Mouse (Mus musculus) CD4-positive, CD25-positive, alpha-beta regulatory T cell, adult 4 months (primary cell): ENCODE results near the gene Slc36a3. TPM values are rescaled to one million over a fixed set of nuclear protein-coding genes. Genes with fewer than 3 reads are reported as not detected.

ENCODE experiments used
- polyA plus RNA-seq, 2 experiments: library from polyadenylated mRNA; unstranded; fragments of 100-300 nt; shearing (Covaris generic); gene quantifications; one replicate each; pipeline ENCODE4 v1.2.1; 2017

Gene Slc36a3
- polyA plus RNA-seq, 2 experiments from 2014 or later: 0.36 to 0.58 TPM

Other genes with a start within 250 kb of the Slc36a3 start
- gene Gpx3, start 249.3 kb downstream of the Slc36a3 start, polyA plus RNA-seq: 1 to 10 TPM; 1.2 to 1.3 TPM
- 100 to 1,000 TPM in 1 of 2 experiments, 10 to 100 TPM in 1; 97.4 to 167 TPM for gene Tnip1, start 188.8 kb downstream of the Slc36a3 start, polyA plus RNA-seq
- gene Anxa6, start 118.3 kb downstream of the Slc36a3 start, polyA plus RNA-seq: 100 to 1,000 TPM; 387 to 504 TPM
- gene Ccdc69, start 73.6 kb downstream of the Slc36a3 start, polyA plus RNA-seq: 10 to 100 TPM; 68.2 to 80.6 TPM
- gene Gm2a, start 53.6 kb downstream of the Slc36a3 start, polyA plus RNA-seq: 100 to 1,000 TPM; 162 to 185 TPM
- gene Slc36a2, start 33.4 kb upstream of the Slc36a3 start, polyA plus RNA-seq: not detected
- 1 to 10 TPM; 2.5 to 2.9 TPM for gene Slc36a1, start 52.6 kb upstream of the Slc36a3 start, polyA plus RNA-seq
- gene Fat2, start 184.9 kb upstream of the Slc36a3 start, polyA plus RNA-seq: not detected